Mouse (Mus musculus) T-helper 1 cell (primary cell): Measurements from ENCODE around the gene Carns1.
"Not testable (repeated sequence)": the region's sequence is repeated elsewhere in the genome, so short reads cannot be mapped to it uniquely, and the experiment has no call there.

Source experiments
- in situ Hi-C: fragments of 300-600 bp; cut with MboI, MseI; formaldehyde crosslinking; loops from one replicate; pipeline ENCODE4 v1.15.1; 2025; ENCODE audit warnings: high pct_unique_total_duplicates

The Carns1 gene

DNA sequence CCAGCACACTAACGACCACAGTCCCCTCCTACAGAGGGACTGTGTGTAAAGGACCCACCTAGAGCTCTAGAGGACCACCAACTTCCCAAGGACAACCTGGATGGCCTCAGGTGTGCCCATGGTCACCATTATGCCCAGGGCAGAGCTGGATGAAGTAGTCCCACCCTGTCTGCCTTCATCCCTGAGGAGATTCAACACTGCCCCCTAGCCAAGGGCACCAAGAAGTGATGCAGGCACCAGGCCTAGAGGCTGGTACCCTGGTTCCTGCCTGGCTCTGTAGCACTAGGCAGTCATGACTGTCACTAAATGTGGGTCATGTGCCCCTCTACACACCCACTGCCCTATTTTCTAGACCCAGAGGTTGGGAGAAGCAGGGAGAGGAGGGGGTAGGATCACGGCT, 43.5 kb downstream of the Carns1 start:
- in situ Hi-C loops = no loop called here

DNA sequence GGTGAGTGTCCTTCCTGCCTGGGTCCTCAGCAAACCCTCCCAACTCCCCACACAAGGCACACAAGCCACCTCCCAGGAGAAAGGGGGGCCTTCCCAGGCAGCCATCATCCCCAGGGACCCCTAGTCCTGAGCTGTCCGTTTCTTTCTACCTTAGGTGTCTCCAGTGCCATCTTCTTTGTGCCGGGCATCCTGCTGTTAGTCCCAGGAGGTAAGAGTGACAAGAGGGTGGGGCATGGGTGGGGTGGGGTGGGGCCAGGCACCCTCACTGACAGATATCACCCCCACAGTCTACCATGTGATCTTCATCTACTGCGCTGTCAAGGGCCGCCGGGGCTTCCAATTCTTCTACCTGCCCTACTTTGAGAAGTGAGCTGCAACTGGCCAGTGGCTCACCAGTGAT, 44.2 kb downstream of the Carns1 start:
- in situ Hi-C loops = no loop called here

DNA sequence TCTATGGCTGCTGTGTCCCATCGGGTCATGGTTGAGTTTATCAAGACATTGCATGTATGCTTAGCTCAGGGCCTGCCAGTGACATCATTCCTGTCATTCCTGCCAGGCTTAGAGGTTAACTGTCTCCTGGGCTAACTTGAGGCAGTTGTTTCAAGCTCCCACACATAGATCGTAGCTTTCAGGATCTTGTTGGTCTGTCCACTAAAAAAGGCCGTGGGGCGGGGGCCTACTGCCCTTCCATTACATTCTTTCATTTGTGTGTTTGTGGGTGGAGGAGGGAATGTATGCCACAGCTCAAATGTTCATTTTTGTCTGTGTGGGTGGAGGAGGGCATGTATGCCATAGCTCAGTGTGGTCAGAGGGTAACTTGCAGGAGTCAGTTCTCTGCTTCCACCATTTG, 45.2 kb downstream of the Carns1 start:
- in situ Hi-C loops = no loop called here

DNA sequence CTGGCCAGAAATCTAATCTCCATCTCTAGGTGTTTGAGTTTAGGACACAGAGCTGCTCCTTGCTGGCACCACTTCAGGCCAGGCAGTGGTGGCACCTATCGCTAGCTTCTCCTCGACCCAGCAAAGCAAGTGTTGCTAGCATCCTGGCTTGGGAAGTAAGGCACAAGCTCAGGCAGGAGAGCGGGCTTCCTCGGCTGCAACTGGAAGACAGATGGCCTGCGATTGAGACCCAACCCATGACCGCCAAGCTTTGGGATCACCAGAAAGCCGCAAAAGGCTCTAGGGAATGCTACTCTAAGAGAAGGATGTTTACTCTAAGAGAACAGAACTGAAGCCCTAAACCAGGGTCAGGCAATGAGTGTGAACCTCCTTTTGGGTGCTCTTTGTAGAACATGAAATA, 45.8 kb downstream of the Carns1 start:
- in situ Hi-C loops = no loop called here

DNA sequence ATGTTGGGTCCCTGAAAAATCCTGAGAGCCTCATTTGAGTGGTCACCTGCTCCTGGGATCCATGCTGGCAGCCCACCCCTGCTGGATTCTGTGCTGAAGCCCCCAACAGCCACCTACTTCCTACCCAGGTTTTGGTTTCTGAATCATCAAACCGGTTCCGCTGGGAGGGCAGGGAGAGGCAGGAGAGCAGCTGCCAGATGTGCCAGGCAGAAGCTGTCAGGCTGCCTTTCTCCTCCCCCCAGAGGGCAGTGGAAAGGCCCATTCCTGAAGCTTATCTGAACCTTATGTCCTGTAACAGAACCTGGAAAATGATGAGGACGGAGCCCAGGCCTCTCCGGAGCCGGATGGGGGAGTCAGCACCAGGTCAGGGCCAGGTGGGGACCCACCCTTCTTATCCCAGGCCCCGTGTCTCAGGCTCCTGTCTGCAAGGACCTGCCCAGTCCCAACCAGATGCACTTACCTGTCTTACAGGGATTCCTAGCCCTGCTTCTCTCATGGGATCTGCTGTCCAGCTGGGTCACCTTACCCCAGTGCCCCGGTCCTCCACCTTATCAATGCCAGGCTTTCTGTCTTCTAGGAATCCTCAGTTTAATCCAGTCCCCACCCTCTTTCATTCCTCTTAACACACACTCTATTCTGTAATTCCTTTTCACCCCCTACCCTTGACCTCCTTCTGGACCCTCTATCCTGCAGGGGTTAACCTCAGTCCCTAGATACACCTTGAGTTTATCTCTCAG, 48.4 kb downstream of the Carns1 start:
- in situ Hi-C loops = no loop called here

DNA sequence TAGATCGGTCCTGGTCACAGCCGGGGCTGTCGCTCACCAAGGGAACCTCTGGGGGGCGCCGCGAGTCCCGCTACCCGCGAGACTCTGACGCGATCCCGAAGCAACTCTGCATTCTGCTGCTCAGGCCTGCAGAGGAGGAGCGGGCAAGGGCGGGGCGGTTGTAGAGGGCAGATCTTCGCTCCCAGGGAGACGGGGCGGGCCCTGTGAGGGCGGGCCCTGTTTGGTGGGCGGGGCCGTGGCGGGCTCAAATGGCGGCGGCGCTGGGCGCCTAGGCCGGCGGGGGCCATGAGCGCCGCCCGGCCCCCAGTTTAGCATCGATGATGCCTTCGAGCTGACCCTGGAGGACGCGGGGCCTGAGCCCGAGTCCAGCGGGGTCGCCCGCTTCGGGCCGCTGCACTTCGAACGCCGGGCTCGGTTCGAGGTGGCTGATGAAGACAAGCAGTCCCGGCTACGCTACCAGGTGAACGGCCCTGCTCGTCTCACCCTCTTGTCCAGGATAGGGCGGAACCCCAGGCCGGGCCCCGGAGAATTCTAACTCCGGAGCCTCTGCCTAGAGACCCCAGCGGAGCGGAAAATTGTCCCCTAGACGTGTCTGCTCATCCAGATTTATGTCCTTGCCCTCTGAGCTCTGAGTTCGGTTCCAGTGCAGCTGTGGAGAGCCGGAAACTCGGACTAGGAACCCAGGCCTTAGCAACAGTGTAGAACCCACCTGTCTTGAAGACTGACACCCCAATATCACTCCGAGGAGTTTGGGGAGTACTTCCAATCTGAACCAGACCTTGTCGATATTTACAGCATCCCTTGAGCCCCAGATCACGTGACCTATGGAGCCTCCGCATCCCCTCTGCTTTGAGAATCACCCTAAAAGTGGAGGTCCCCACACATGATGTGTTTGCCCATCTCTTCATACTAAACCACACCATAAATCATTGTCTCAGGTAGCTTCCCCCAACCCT, 49.3 kb downstream of the Carns1 start, which contains the start of gene Aip:
Aip (minus strand) TSS at position 118 of the 956 bp plus-strand sequence.
- in situ Hi-C loops = no loop called here

DNA sequence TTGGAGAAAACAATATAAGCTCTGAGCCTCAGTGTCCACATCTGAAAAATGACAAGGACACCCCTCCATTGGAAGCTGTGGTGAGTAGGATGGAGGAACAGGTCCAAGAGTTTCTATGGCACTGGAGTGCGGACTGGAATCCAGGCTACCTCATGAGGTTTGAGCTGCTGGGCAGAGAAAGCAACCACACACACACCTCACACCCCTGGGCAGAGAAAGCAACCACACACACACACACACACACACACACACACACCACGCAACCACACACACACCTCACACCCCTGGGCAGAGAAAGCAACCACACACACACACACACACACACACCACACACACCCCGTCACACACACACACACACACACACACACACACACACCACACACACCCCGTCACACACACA, 50.0 kb downstream of the Carns1 start:
- in situ Hi-C loops = not testable (repeated sequence)

DNA sequence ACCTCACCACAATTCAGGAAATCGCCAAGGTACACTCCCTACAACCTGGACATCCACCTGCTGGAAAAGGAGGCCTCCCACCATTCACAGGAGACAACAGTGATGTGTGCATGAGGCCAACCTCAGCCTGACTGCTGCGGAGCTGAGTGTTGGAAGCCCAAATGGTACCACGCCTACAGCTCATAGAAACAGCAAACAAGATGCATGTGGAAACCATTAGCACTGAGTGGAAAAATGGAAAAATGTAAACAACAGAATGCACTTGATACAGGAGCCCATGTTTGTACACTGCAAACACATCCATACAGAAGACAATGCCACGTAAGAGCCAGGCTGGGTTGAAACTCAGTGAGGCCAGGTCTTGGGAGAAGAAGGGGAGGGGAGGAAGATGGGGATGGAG, 50.8 kb downstream of the Carns1 start:
- in situ Hi-C loops = no loop called here

DNA sequence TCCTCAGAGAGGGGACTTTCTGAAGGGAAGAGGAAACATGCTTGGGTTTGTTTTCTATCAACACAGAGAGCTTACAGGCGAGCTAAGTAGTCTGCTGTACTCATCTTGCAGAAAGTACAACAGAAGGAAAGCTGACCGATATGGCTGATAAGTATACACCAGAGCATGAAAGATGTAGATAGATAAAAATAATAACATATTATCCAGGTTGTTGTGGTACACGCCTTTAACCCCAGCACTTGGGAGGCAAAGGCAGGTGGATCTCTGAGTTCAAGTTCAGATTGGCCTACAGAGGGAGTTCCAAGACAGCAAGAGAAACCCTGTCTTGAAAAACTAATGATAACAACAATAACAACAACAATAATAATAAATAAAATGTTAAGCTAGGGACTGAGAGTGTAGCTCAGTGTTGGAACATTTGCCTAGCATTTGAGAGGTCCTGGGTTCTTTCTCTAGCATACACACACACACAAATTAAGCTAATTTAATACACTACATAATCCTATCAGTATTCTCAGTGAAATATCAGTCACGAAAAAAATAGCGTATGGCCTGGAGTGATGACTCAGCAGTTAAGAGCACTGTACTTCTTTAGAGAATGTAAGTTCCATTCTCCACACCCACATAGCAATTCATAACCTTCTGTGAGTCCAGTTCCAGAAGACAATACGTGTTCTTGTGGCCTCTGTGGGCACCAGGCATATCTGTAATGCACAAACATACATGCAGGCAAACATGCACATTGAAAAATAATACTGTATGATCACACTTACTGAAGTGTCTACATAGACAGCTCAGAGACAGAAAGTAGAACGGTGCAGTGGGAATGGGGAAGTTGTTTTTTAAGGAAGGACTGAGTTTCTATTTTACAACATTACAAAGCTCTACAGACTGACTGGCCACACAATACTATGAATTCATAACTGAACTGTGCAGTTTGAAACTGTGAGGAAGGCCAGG, 52.6 kb downstream of the Carns1 start:
- in situ Hi-C loops = no loop called here

DNA sequence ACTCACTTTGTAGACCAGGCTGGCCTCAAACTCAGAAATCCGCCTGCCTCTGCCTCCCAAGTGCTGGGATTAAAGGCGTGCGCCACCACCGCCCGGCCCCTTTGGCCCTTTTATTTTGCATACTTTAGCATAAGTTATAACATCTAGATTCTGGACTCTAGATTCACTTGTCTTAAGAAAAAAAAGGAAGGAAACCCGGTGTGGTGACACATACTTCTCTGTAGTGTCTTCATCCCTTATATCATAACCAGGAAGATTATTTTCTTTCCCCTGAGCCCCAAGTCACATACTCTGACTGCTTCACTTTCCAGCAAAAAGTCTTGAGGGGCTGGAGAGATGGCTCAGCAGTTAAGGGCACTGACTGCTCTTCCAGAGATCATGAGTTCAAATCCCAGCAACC, 53.4 kb downstream of the Carns1 start:
- in situ Hi-C loops = not testable (repeated sequence)

DNA sequence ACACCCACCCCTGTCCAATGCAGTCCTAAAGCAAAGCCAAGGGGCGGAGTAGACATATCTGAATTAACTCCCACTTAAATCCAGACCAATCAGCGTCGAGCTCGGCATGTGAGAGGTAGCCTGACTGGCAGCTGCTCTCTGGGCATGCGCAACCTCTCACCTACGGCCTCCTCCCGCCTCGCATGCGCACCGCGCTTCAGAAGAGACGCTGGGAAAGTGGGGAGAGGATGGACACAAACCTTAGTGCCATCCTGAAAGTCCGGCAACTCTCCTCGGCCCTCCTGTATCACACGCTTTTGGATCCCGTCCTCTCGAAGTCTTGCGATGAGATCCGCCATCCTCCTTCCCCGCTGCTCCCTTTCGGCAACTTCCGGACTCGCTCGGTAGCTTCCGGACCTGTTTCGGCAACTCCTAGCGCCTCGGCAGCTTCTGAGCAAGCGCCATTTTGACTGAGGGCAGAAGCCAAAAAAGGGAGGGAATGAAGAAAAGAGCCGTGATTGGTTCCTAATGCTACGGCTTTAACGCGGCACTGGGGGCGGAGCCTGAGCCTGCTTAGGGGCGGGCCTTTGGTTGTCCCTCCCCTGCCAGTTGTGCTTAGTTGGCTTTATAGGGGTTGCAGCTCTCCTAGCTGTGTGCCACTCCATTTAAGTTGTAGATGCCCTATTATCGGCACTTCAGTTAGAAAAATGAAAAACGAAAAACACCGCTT, 54.0 kb downstream of the Carns1 start:
- in situ Hi-C loops = no loop called here

DNA sequence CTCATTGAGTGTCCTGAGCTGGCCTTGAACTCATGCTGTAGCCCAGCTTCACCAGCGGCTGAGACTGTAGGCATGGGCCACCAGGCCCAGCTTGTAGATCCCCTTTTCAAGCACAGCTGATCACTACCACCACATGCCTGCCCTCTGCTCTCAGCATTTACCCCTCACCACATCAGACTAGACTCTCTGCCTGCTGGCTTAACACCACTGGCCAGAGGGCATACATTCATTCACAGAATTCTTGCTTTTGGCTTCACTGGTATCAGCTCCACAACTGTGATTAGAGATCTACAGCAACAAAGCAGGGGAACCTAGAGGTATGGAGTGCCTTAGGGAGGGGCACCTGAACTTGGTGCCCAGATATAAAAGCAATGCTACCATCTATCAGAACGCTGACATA, 54.8 kb downstream of the Carns1 start:
- in situ Hi-C loops = no loop called here

DNA sequence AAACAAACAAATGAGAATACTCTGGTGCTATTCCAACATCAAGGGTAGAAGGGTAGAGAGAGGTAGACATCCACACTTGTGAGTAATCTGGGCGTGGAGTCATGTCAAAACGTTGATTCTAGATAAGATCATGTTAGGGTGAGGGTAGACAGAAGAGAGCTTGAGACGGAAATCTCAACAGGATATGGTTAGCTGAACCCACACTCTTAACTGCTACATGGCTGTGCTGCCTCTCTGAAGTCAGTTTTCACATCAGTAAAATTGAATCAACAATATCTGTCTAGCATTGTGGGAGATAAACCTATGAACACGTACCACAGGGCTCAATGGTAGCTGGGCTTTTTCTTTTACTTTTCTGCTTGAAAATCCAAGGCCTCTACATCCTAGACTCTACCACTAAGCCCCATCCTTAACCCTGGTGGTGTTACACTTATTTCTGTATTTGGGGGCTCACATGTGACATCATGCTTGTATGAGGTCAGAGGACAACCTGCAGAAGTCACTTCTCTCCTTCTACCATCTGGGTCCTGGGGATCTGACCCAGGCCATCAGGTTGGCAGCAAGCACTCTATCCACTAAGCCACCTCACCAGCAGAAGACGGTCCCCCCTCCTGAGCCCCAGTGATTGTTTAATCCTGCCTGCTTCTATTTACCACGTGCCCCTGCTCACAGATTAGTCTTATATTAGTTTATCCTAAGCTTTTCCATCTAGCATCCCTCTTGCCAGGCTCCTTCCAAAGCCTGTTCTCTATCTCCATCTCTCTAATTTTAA, 55.4 kb downstream of the Carns1 start:
- in situ Hi-C loops = no loop called here

DNA sequence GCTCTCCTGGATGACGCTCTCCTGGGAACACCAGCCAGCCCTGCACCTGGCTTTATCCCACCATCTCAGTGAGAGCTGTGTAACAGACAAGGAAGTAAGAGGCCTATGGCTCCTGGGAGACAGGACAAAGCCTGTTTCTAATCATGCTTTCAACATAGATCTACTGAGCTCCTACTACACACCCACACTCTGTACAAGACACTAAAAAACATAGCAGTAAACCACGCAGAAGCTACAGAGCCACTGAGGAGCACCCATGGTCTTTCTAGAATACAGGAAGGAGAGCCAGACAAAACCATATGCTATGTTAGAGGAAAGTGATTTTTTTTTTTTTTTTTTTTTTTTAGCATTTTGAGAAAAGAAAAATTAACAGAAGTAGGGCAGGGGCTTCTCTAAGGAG, 56.9 kb downstream of the Carns1 start:
- in situ Hi-C loops = no loop called here

DNA sequence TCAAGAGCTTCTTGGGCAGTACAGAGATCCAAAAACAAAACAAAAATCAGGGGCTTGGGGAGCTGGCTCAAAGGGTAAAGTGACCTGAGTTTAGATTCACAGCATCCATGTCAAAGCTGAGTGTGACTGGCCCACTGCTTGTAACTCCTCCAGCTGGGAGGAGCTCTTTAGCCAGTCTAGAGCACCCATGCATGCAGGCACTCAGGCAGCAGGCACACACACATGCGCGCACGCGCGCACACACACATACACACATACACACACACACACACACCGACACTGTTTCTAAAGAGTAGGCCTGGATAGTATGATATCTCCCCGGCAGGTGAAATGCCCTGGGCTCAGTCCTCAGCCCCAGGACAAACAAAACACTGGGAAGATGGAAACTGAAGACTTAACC, 58.3 kb downstream of the Carns1 start:
- in situ Hi-C loops = no loop called here

DNA sequence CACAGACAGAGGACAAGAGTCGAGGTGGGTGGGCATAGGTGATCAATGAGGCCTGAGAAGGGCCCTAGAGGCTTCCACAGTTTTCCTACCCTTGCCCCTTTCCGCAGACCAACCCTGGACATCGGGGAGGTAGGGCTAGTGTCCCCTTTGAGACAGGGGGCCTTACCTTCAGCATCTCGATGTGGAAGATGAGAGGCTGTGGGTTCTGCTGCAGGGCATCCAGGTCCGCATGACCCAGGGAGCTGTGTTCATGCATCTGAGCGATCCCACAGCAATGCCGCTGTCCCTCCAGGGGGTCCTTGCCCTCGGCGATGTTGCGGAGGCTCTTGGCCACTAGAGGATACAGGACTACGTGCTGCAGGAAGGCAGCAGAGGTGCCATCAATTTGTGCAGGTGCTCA, 59.5 kb downstream of the Carns1 start:
- in situ Hi-C loops = no loop called here

DNA sequence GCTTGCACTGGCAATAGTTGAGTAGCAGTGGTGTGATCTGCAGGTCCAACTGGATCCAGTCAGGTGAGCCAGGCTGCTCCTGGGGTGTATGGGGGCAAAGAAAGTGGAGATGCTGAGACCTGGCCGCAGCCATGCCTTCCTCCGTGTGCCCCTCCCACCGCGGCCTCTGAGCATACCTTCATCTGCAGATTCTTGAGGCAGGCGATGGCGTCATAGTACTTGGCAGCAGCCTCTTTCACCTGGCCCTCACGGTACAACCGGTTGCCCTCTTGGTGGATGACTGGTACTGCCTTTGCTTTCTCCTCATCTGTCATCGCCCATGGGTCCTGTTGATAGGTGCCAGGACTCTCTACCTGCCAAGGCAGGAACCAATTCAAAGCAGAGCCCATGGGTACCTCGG, 60.1 kb downstream of the Carns1 start:
- in situ Hi-C loops = no loop called here

DNA sequence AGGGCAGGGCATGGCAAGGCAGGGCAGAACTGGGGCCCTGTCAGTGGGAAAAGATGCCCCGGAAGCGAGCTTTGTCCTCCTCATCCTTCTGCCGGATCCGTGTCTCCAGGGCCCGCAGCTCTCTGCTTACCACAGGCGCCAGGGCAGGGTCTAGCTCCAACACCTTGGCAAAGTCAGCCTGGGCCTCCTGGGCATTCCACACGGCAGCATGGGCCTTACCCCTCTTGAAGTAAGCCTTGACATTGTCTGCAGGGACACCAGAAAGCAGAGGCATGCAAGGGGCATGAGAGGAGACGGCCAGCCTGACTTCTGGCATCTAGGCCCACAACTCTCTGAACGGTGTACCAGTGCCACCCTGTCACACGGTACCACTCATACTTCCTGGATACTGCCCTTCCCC, 60.7 kb downstream of the Carns1 start:
- in situ Hi-C loops = loop anchor here (5.0 kb wide), 1 partner anchor 73 kb away; no protein-coding TSS in a partner anchor
